Mouse (Mus musculus) MEL (cell line): ENCODE measurements around the gene Gm28048. TPM values are rescaled to one million over a fixed set of nuclear protein-coding genes. Genes with fewer than 3 reads are reported as not detected.

Experiments
- DNase-seq: peaks from one replicate; pipeline ENCODE4 v3.0.0; 2011; ENCODE audit warnings: low read depth, low spot score
- H3K27ac ChIP-seq: 2 replicates; pipeline ENCODE4 v1.5.1; 2012; ENCODE audit warnings: low read depth, mild to moderate bottlenecking, control low read depth, low read length, moderate library complexity; ENCODE audit not compliant: control insufficient read depth
- H3K27me3 ChIP-seq, 2 experiments: fragments of 150-350 bp in 1 of 2; sonication (generic) in 1 of 2; 2 replicates each; pipeline ENCODE4 v1.6.1; 2012; ENCODE audit warnings: low read length in 2 of 2, mild to moderate bottlenecking in 2 of 2, improper control_type of control experiment in 1 of 2, moderate library complexity in 1 of 2; ENCODE audit not compliant: insufficient read depth in 2 of 2, control insufficient read depth in 1 of 2
- H3K36me3 ChIP-seq, 2 experiments: 2 replicates each; pipeline ENCODE4 v1.6.1; 2012 to 2014; ENCODE audit warnings: low read length in 2 of 2, improper control_type of control experiment in 1 of 2, inconsistent platforms in 1 of 2, mild to moderate bottlenecking in 1 of 2; ENCODE audit not compliant: insufficient read depth in 2 of 2, control insufficient read depth in 1 of 2
- H3K4me1 ChIP-seq, 2 experiments: fragments of 150-350 bp in 1 of 2; sonication (generic) in 1 of 2; 2 replicates each; pipeline ENCODE4 v1.6.1; 2012; ENCODE audit warnings: low read length in 2 of 2, improper control_type of control experiment in 1 of 2, mild to moderate bottlenecking in 1 of 2; ENCODE audit not compliant: insufficient read depth in 2 of 2, control insufficient read depth in 1 of 2
- H3K4me3 ChIP-seq, 2 experiments: fragments of 150-350 bp in 1 of 2; sonication (generic) in 1 of 2; 2 replicates each; pipeline ENCODE4 v1.5.1; 2012; ENCODE audit warnings: low read depth in 2 of 2, low read length in 2 of 2, mild to moderate bottlenecking in 2 of 2, moderate library complexity in 2 of 2, control low read depth in 1 of 2, improper control_type of control experiment in 1 of 2; ENCODE audit not compliant: control insufficient read depth in 1 of 2, insufficient read depth in 1 of 2
- H3K79me2 ChIP-seq: 2 replicates; pipeline ENCODE4 v1.6.1; 2012; ENCODE audit warnings: mild to moderate bottlenecking, low read length, moderate library complexity; ENCODE audit not compliant: control insufficient read depth, poor library complexity, insufficient read depth
- H3K9ac ChIP-seq: 2 replicates; pipeline ENCODE4 v1.6.1; 2012; ENCODE audit warnings: low read depth, mild to moderate bottlenecking, control low read depth, low read length, moderate library complexity; ENCODE audit not compliant: control insufficient read depth, poor library complexity, severe bottlenecking
- H3K9me3 ChIP-seq: fragments of 150-350 bp; sonication (generic); replicated peaks from 2 replicates; pipeline ENCODE4 v1.6.1; 2012; ENCODE audit warnings: mild to moderate bottlenecking, low read length, improper control_type of control experiment, moderate library complexity; ENCODE audit not compliant: insufficient read depth
- CHD1 ChIP-seq: IDR thresholded peaks from 2 replicates; pipeline ENCODE4 v1.6.1; 2012; ENCODE audit warnings: low read depth, mild to moderate bottlenecking, inconsistent platforms, low read length, improper control_type of control experiment
- CTCF ChIP-seq, 3 experiments: IDR thresholded peaks in 2 of 3; conservative IDR thresholded peaks in 1 of 3; 2 replicates each; pipeline ENCODE4 v1.5.1; 2011 to 2012; ENCODE audit warnings: low read length in 3 of 3, low read depth in 2 of 3, mild to moderate bottlenecking in 2 of 3, improper control_type of control experiment in 1 of 3, inconsistent platforms in 1 of 3, mixed read lengths in 1 of 3, moderate library complexity in 1 of 3; ENCODE audit not compliant: control insufficient read depth in 1 of 3, insufficient read depth in 1 of 3, poor library complexity in 1 of 3, severe bottlenecking in 1 of 3
- E2F4 ChIP-seq: IDR thresholded peaks from 2 replicates; pipeline ENCODE4 v1.6.1; 2011; ENCODE audit warnings: low read depth, low read length, improper control_type of control experiment, borderline replicate concordance
- ELF1 ChIP-seq: IDR thresholded peaks from 2 replicates; pipeline ENCODE4 v1.6.1; 2014; ENCODE audit warnings: low read depth, mild to moderate bottlenecking, inconsistent platforms, low read length, improper control_type of control experiment, moderate library complexity
- EP300 ChIP-seq, 2 experiments: IDR thresholded peaks; 2 replicates each; pipeline ENCODE4 v1.6.1; 2011; ENCODE audit warnings: improper control_type of control experiment in 2 of 2, low read length in 2 of 2, low read depth in 1 of 2, mild to moderate bottlenecking in 1 of 2
- GABPA ChIP-seq: IDR thresholded peaks from 2 replicates; pipeline ENCODE4 v1.6.1; 2012; ENCODE audit warnings: low read depth, mild to moderate bottlenecking, inconsistent platforms, low read length, improper control_type of control experiment, moderate library complexity
- GATA1 ChIP-seq: IDR thresholded peaks from 2 replicates; pipeline ENCODE4 v1.6.1; 2011; ENCODE audit warnings: low read depth, low read length, improper control_type of control experiment
- HCFC1 ChIP-seq: IDR thresholded peaks from 2 replicates; pipeline ENCODE4 v1.6.1; 2012; ENCODE audit warnings: low read depth, mild to moderate bottlenecking, inconsistent platforms, low read length, improper control_type of control experiment, moderate library complexity
- MXI1 ChIP-seq: IDR thresholded peaks from 2 replicates; pipeline ENCODE4 v1.6.1; 2011; ENCODE audit warnings: mild to moderate bottlenecking, low read depth, low read length, improper control_type of control experiment
- POLR2AphosphoS5 ChIP-seq: IDR thresholded peaks from 2 replicates; pipeline ENCODE4 v1.6.1; 2012; ENCODE audit warnings: low read depth, borderline replicate concordance, mild to moderate bottlenecking, inconsistent platforms, low read length, moderate library complexity, mixed read lengths
- RAD21 ChIP-seq: IDR thresholded peaks from 2 replicates; pipeline ENCODE4 v1.6.1; 2011; ENCODE audit warnings: mild to moderate bottlenecking, low read depth, low read length, improper control_type of control experiment
- SIN3A ChIP-seq: IDR thresholded peaks from 2 replicates; pipeline ENCODE4 v1.6.1; 2012; ENCODE audit warnings: low read length, improper control_type of control experiment, inconsistent platforms
- SMC3 ChIP-seq: IDR thresholded peaks from 2 replicates; pipeline ENCODE4 v1.6.1; 2011; ENCODE audit warnings: low read depth, low read length, improper control_type of control experiment
- ZC3H11A ChIP-seq: IDR thresholded peaks from 2 replicates; pipeline ENCODE4 v1.6.1; 2012; ENCODE audit warnings: low read depth, mild to moderate bottlenecking, inconsistent platforms, low read length, improper control_type of control experiment
- polyA plus RNA-seq, 2 experiments: library from polyadenylated mRNA; stranded (reverse) in 1 of 2; unstranded in 1 of 2; fragments of >175 nt in 1 of 2; fragments of >200 nt in 1 of 2; gene quantifications; 2 replicates each; pipeline versions ENCODE4 v1.2.1 to v1.2.4; 2012; ENCODE audit warnings: low replicate concordance in 2 of 2, low read depth in 1 of 2; ENCODE audit not compliant: insufficient read length in 2 of 2, insufficient read depth in 1 of 2, missing spikeins in 1 of 2
- total RNA-seq: library from RNA; depleted of rRNA; stranded (reverse); fragments of 300-350 nt; gene quantifications from 2 replicates; pipeline ENCODE4 v1.2.3, GENCODE M21; 2012

Gm28048 gene
- total and polyA plus RNA-seq, 3 experiments: 8.6 to 15.0 TPM; not detected in 1

- Histone ChIP-seq H3K4me3 (no peak overlapping the region), H3K27me3 (no peaks in the 10 kb centered on the region), H3K9me3 (no peaks in the 10 kb centered on the region), H3K27ac (no peak overlapping the region), H3K9ac (no peak overlapping the region), H3K79me2 (no peaks in the 10 kb centered on the region), H3K4me1 (peaks cover 0 to 3% of the 10 kb centered on the region in 2 experiments; a peak in 1 of 4 replicates), H3K36me3 (0 out of 4 replicates have a peak, but pooled peaks cover 0 to 3% of the 10 kb centered on the region in 2 experiments)
- peak; percentile 82 for DNase-seq
- peak; percentile 93 for TF ChIP-seq RAD21
- TF ChIP-seq ELF1: peak; percentile 22; the same call in 1 of the 2 replicates
- no peak for TF ChIP-seq GABPA
- TF ChIP-seq SMC3: peak; percentile 93
- no peak for TF ChIP-seq E2F4
- peak; percentile 90 for TF ChIP-seq ZC3H11A
- TF ChIP-seq CTCF (IDR thresholded peaks at IDR 0.05 in 2 of 3, conservative IDR thresholded peaks at IDR 0.05 in 1 of 3; ENCODE audit: control insufficient read depth in 1 of 3, insufficient read depth in 1 of 3, low read depth in 2 of 3, low read length in 3 of 3, poor library complexity in 1 of 3, severe bottlenecking in 1 of 3): peak; percentile 86 to 94 (median 87)
Measured at GRCm38 (mm10) chr11:23013580-23014294, 31.8 kb upstream of the Gm28048 start.

- H3K79me2 ChIP-seq: no peaks in the 10 kb centered on the region; the same call in 1 of the 2 replicates
- no peak overlapping the region for H3K9ac ChIP-seq
- H3K36me3 ChIP-seq: 0 out of 4 replicates have a peak, but pooled peaks cover 0 to 3% of the 10 kb centered on the region in 2 experiments
- no peak for DNase-seq
- no peak overlapping the region for H3K27ac ChIP-seq
- H3K9me3 ChIP-seq: no peaks in the 10 kb centered on the region
- TF ChIP-seq GABPA (no peak), HCFC1 (no peak), MXI1 (no peak)
- H3K4me1 ChIP-seq: peaks cover 0 to 3% of the 10 kb centered on the region in 2 experiments; a peak in 1 of 4 replicates
- H3K27me3 ChIP-seq: no peaks in the 10 kb centered on the region
- no peak overlapping the region for H3K4me3 ChIP-seq
Measured at GRCm38 (mm10) chr11:23013096-23013495, 31.2 kb upstream of the Gm28048 start.

GRCm38 (mm10) chr11:23008824-23009200 lies 26.9 kb upstream of the Gm28048 start:
- peak; percentile 48 for DNase-seq
- Histone ChIP-seq H3K27me3 (no peaks in the 10 kb centered on the region), H3K9me3 (no peaks in the 10 kb centered on the region), H3K4me1 (peaks cover 0 to 3% of the 10 kb centered on the region in 2 experiments; a peak in 1 of 4 replicates), H3K79me2 (no peaks in the 10 kb centered on the region; the same call in 1 of the 2 replicates), H3K27ac (no peak overlapping the region), H3K4me3 (peak overlapping the region; percentile 72), H3K9ac (peak overlapping the region; percentile 73)
- TF ChIP-seq SIN3A (no peak), EP300 (IDR thresholded peaks at IDR 0.05; ENCODE audit: low read depth in 1 of 2, low read length in 2 of 2) (peak in 1 of 2 experiments; percentile 6; a peak in 1 of 4 replicates), POLR2AphosphoS5 (no peak), CHD1 (0 out of 2 replicates have a peak, but pooled peaks have one; percentile 25), GATA1 (0 out of 2 replicates have a peak, but pooled peaks have one; percentile 7)
- TF ChIP-seq, all 39 proteins: peak for 3
- H3K36me3 ChIP-seq: peaks cover 4 to 10% of the 10 kb centered on the region in 2 experiments; a peak in 3 of 4 replicates
